Mouse (Mus musculus) embryonic facial prominence, embryonic 13.5 days (tissue): ENCODE data around the gene Resf1. TPM values are rescaled to one million over a fixed set of nuclear protein-coding genes. Genes with fewer than 3 reads are reported as not detected.

Source experiments
- ATAC-seq: fragments of 200-750 bp; cut with Nextera tagmentation; 2 replicates; pipeline ENCODE4 v1.8.0; 2017; ENCODE audit warnings: low read depth; ENCODE audit not compliant: insufficient number of reproducible peaks, insufficient read depth, low FRiP score, low TSS enrichment
- H3K27ac ChIP-seq: fragments of 300-500 bp; sonication (generic); 2 replicates; pipeline ENCODE4 v1.5.1; 2015; ENCODE audit warnings: moderate library complexity, mild to moderate bottlenecking, inconsistent platforms
- H3K27me3 ChIP-seq: fragments of 300-500 bp; sonication (generic); 2 replicates; pipeline ENCODE4 v1.6.1; 2015; ENCODE audit warnings: mild to moderate bottlenecking, inconsistent platforms
- H3K36me3 ChIP-seq: fragments of 300-500 bp; sonication (generic); 2 replicates; pipeline ENCODE4 v1.6.1; 2015; ENCODE audit warnings: mild to moderate bottlenecking, inconsistent platforms
- H3K4me1 ChIP-seq: fragments of 300-500 bp; sonication (generic); 2 replicates; pipeline ENCODE4 v1.6.1; 2015; ENCODE audit warnings: inconsistent platforms
- H3K4me2 ChIP-seq: fragments of 300-500 bp; sonication (generic); 2 replicates; pipeline ENCODE4 v1.6.1; 2015; ENCODE audit warnings: moderate library complexity, mild to moderate bottlenecking, inconsistent platforms
- H3K4me3 ChIP-seq: fragments of 300-500 bp; sonication (generic); 2 replicates; pipeline ENCODE4 v1.5.1; 2015; ENCODE audit warnings: mild to moderate bottlenecking, inconsistent platforms
- H3K9ac ChIP-seq: fragments of 300-500 bp; sonication (generic); 2 replicates; pipeline ENCODE4 v1.6.1; 2015; ENCODE audit warnings: mild to moderate bottlenecking, inconsistent platforms
- H3K9me3 ChIP-seq: fragments of 300-500 bp; sonication (generic); 2 replicates; pipeline ENCODE4 v1.6.1; 2016; ENCODE audit warnings: inconsistent platforms
- WGBS: fragments of 180-500 bp; shearing (Covaris S2); methylation state at CpG from one replicate; pipeline ENCODE4 v1.1.7; 2015; ENCODE audit warnings: mixed read lengths; 5-methylcytosine and 5-hydroxymethylcytosine counted together
- polyA plus RNA-seq: library from polyadenylated mRNA; unstranded; fragments of >200 nt; fragmentation: Nextera tagmentation; extraction: Ambion mirVana; gene quantifications from 2 replicates; pipeline ENCODE4 v1.2.1, GENCODE M21; 2015

Resf1 gene
- polyA plus RNA-seq, 1 experiment from 2014 or later = 59.2 TPM

- H3K27ac ChIP-seq = no peak overlapping the region
- no peak overlapping the region for H3K9ac ChIP-seq
- no peaks in the 10 kb centered on the region for H3K9me3 ChIP-seq
- WGBS = 94% methylated on average over 2 of the region's 2 CpGs
- peak overlapping the region; percentile 91; the same call in 1 of the 2 replicates for H3K4me3 ChIP-seq
- ATAC-seq = no peak
- peak overlapping the region; percentile 65 for H3K4me2 ChIP-seq
- no peaks in the 10 kb centered on the region for H3K27me3 ChIP-seq
- peaks cover 43% of the 10 kb centered on the region for H3K36me3 ChIP-seq
- H3K4me1 ChIP-seq = peaks cover 12% of the 10 kb centered on the region
These were observed 1.8 kb downstream of the Resf1 start for GRCm38 (mm10) chr6:149311044-149311443.

GRCm38 (mm10) chr6:149311778-149312177, 2.6 kb downstream of the Resf1 start:
- Histone ChIP-seq H3K27ac (no peak overlapping the region), H3K9ac (no peak overlapping the region), H3K4me3 (no peak overlapping the region), H3K9me3 (no peaks in the 10 kb centered on the region), H3K4me2 (no peak overlapping the region), H3K4me1 (peaks cover 12% of the 10 kb centered on the region), H3K27me3 (no peaks in the 10 kb centered on the region), H3K36me3 (peaks cover 50% of the 10 kb centered on the region)
- 98% methylated on average over 1 of the region's 1 CpGs for WGBS
- no peak for ATAC-seq

- no peak overlapping the region for H3K4me2 ChIP-seq
- H3K36me3 ChIP-seq = peaks cover 54% of the 10 kb centered on the region
- peaks cover 12% of the 10 kb centered on the region for H3K4me1 ChIP-seq
- WGBS = 68% methylated on average over 1 of the region's 1 CpGs
- H3K4me3 ChIP-seq = no peak overlapping the region
- no peak overlapping the region for H3K27ac ChIP-seq
- no peaks in the 10 kb centered on the region for H3K27me3 ChIP-seq
- no peaks in the 10 kb centered on the region for H3K9me3 ChIP-seq
- no peak for ATAC-seq
- H3K9ac ChIP-seq = no peak overlapping the region
These were observed 3.0 kb downstream of the Resf1 start for GRCm38 (mm10) chr6:149312221-149312620.

- no peak for ATAC-seq
- Histone ChIP-seq H3K4me2 (no peak overlapping the region), H3K9me3 (no peaks in the 10 kb centered on the region), H3K4me1 (peaks cover 9% of the 10 kb centered on the region), H3K27me3 (no peaks in the 10 kb centered on the region), H3K4me3 (no peak overlapping the region), H3K9ac (no peak overlapping the region), H3K36me3 (peaks cover 74% of the 10 kb centered on the region), H3K27ac (no peak overlapping the region)
- 87% methylated on average over 2 of the region's 2 CpGs for WGBS
These were observed 5.7 kb downstream of the Resf1 start for GRCm38 (mm10) chr6:149314918-149315317.

- no peak for ATAC-seq
- no peak overlapping the region for H3K4me3 ChIP-seq
- H3K27ac ChIP-seq = no peak overlapping the region
- H3K4me2 ChIP-seq = no peak overlapping the region
- H3K9ac ChIP-seq = no peak overlapping the region
- H3K4me1 ChIP-seq = no peaks in the 10 kb centered on the region
- no peaks in the 10 kb centered on the region for H3K27me3 ChIP-seq
- 92% methylated on average over 4 of the region's 4 CpGs for WGBS
- 0 out of 2 replicates have a peak, but pooled peaks cover 3% of the 10 kb centered on the region for H3K9me3 ChIP-seq
- peaks cover 90% of the 10 kb centered on the region for H3K36me3 ChIP-seq
These were observed 14.5 kb downstream of the Resf1 start for GRCm38 (mm10) chr6:149323523-149324241.

GRCm38 (mm10) chr6:149324242-149324633, 15.0 kb downstream of the Resf1 start:
- peaks cover 92% of the 10 kb centered on the region for H3K36me3 ChIP-seq
- no peaks in the 10 kb centered on the region for H3K27me3 ChIP-seq
- no peak overlapping the region for H3K4me3 ChIP-seq
- H3K4me2 ChIP-seq = no peak overlapping the region
- WGBS = 97% methylated on average over 6 of the region's 6 CpGs
- H3K4me1 ChIP-seq = no peaks in the 10 kb centered on the region
- H3K9me3 ChIP-seq = 0 out of 2 replicates have a peak, but pooled peaks cover 3% of the 10 kb centered on the region
- no peak overlapping the region for H3K27ac ChIP-seq
- no peak for ATAC-seq
- H3K9ac ChIP-seq = no peak overlapping the region

- H3K9me3 ChIP-seq = 0 out of 2 replicates have a peak, but pooled peaks cover 3% of the 10 kb centered on the region
- H3K9ac ChIP-seq = no peak overlapping the region
- H3K4me2 ChIP-seq = no peak overlapping the region
- 90% methylated on average over 4 of the region's 4 CpGs for WGBS
- ATAC-seq = no peak
- H3K36me3 ChIP-seq = peaks cover 82% of the 10 kb centered on the region
- no peaks in the 10 kb centered on the region for H3K27me3 ChIP-seq
- H3K4me1 ChIP-seq = no peaks in the 10 kb centered on the region
- H3K4me3 ChIP-seq = no peak overlapping the region
- H3K27ac ChIP-seq = no peak overlapping the region
These were observed 19.9 kb downstream of the Resf1 start for GRCm38 (mm10) chr6:149329071-149329470.

- Histone ChIP-seq H3K27ac (no peak overlapping the region), H3K36me3 (peaks cover 84% of the 10 kb centered on the region), H3K27me3 (no peaks in the 10 kb centered on the region), H3K4me3 (no peak overlapping the region), H3K4me2 (no peak overlapping the region), H3K9me3 (0 out of 2 replicates have a peak, but pooled peaks cover 3% of the 10 kb centered on the region), H3K9ac (no peak overlapping the region), H3K4me1 (no peaks in the 10 kb centered on the region)
- no peak for ATAC-seq
- WGBS = 83% methylated on average over 1 of the region's 1 CpGs
These were observed 21.1 kb downstream of the Resf1 start for GRCm38 (mm10) chr6:149330332-149330731.

- Histone ChIP-seq H3K27me3 (no peaks in the 10 kb centered on the region), H3K9me3 (no peaks in the 10 kb centered on the region), H3K4me2 (no peak overlapping the region), H3K36me3 (peaks cover 72% of the 10 kb centered on the region), H3K27ac (no peak overlapping the region), H3K9ac (no peak overlapping the region), H3K4me1 (no peaks in the 10 kb centered on the region), H3K4me3 (no peak overlapping the region)
- 78% methylated on average over 2 of the region's 2 CpGs for WGBS
- ATAC-seq = no peak
These were observed 23.8 kb downstream of the Resf1 start for GRCm38 (mm10) chr6:149333036-149333435.

GRCm38 (mm10) chr6:149337990-149338389, 28.8 kb downstream of the Resf1 start:
- Histone ChIP-seq H3K4me1 (no peaks in the 10 kb centered on the region), H3K27ac (no peak overlapping the region), H3K4me3 (no peak overlapping the region), H3K4me2 (no peak overlapping the region), H3K9me3 (no peaks in the 10 kb centered on the region), H3K27me3 (no peaks in the 10 kb centered on the region), H3K36me3 (peaks cover 37% of the 10 kb centered on the region), H3K9ac (no peak overlapping the region)
- ATAC-seq = no peak

GRCm38 (mm10) chr6:149338622-149339021, 29.4 kb downstream of the Resf1 start:
- Histone ChIP-seq H3K9ac (no peak overlapping the region), H3K27ac (no peak overlapping the region), H3K27me3 (no peaks in the 10 kb centered on the region), H3K4me1 (no peaks in the 10 kb centered on the region), H3K4me2 (no peak overlapping the region), H3K9me3 (no peaks in the 10 kb centered on the region), H3K36me3 (peaks cover 31% of the 10 kb centered on the region), H3K4me3 (no peak overlapping the region)
- WGBS = 92% methylated on average over 1 of the region's 1 CpGs
- no peak for ATAC-seq

GRCm38 (mm10) chr6:149343802-149344201, 34.6 kb downstream of the Resf1 start:
- Histone ChIP-seq H3K4me3 (no peak overlapping the region), H3K4me2 (no peak overlapping the region), H3K4me1 (no peaks in the 10 kb centered on the region), H3K9ac (no peak overlapping the region), H3K27me3 (no peaks in the 10 kb centered on the region), H3K9me3 (no peaks in the 10 kb centered on the region), H3K36me3 (no peaks in the 10 kb centered on the region), H3K27ac (no peak overlapping the region)
- WGBS = 61% methylated on average over 2 of the region's 2 CpGs
- ATAC-seq = no peak
